Mouse (Mus musculus) heart, adult 2 months (tissue): ENCODE measurements at regions not wholly inside any gene's neighbourhood (a gene's known extent, or its start where the extent isn't known, plus 50 kb on each side); places are given as distances from the start of the nearest gene placed in this dataset.

ENCODE experiments used
- CTCF ChIP-seq: fragments of 200-600 bp; IDR thresholded peaks from 2 replicates; pipeline ENCODE4 v1.8.1; 2022; ENCODE audit warnings: antibody characterized with exemption, mild to moderate bottlenecking, moderate library complexity
- EP300 ChIP-seq: fragments of 200-500 bp; IDR thresholded peaks from 2 replicates; pipeline ENCODE4 v1.6.1; 2011; ENCODE audit warnings: low read depth, low read length, control low read depth; ENCODE audit not compliant: insufficient read depth
- POLR2A ChIP-seq: fragments of 200-500 bp; IDR thresholded peaks from 2 replicates; pipeline ENCODE4 v1.6.1; 2011; ENCODE audit warnings: mild to moderate bottlenecking, low read depth, low read length, control low read depth; ENCODE audit not compliant: insufficient read depth

- no peak for TF ChIP-seq CTCF
- TF ChIP-seq POLR2A: no peak
- TF ChIP-seq EP300: no peak
Measured at GRCm38 (mm10) chr6:117323301-117323700, 155.0 kb downstream of the Cxcl12 start.
